Mouse (Mus musculus) ES-E14 (cell line): ENCODE results near the gene Trim29.

Source experiments
- CHD2 ChIP-seq: IDR thresholded peaks from 2 replicates; pipeline ENCODE4 v1.6.1; 2014; ENCODE audit warnings: mild to moderate bottlenecking, low read depth, low read length, inconsistent platforms
- HCFC1 ChIP-seq: IDR thresholded peaks from 2 replicates; pipeline ENCODE4 v1.6.1; 2012; ENCODE audit warnings: low read length, inconsistent platforms, borderline replicate concordance; ENCODE audit not compliant: insufficient read depth
- MAFK ChIP-seq: IDR thresholded peaks from 2 replicates; pipeline ENCODE4 v1.6.1; 2014; ENCODE audit warnings: mild to moderate bottlenecking, low read depth, low read length, inconsistent platforms; ENCODE audit not compliant: insufficient read depth
- ZC3H11A ChIP-seq: IDR thresholded peaks from 2 replicates; pipeline ENCODE4 v1.6.1; 2012; ENCODE audit warnings: low read depth, mild to moderate bottlenecking, inconsistent platforms, low read length, borderline replicate concordance

GRCm38 (mm10) chr9:43358591-43359323 lies 48.1 kb downstream of the Trim29 start:
- TF ChIP-seq HCFC1 (no peak), ZC3H11A (no peak), MAFK (no peak), CHD2 (no peak)
